Mouse (Mus musculus) lung, embryonic 14.5 days (tissue): ENCODE measurements at regions not wholly inside any gene's neighbourhood (a gene's known extent, or its start where the extent isn't known, plus 50 kb on each side); places are given as distances from the start of the nearest gene placed in this dataset.
A peak's percentile ranks its signal among the peaks of the same experiment; 100 is the strongest.

Source experiments
- ATAC-seq: fragments of 200-750 bp; cut with Nextera tagmentation; 2 replicates; pipeline ENCODE4 v1.8.0; 2017; ENCODE audit warnings: mild to moderate bottlenecking, moderate TSS enrichment, moderate library complexity; ENCODE audit not compliant: insufficient read depth
- DNase-seq: peaks from one replicate; pipeline ENCODE4 v3.0.0-alpha.2; 2015
- H3K27ac ChIP-seq: fragments of 300-500 bp; sonication (generic); 2 replicates; pipeline ENCODE4 v1.5.1; 2014; ENCODE audit warnings: low read depth, mild to moderate bottlenecking, moderate library complexity
- H3K27me3 ChIP-seq: fragments of 300-500 bp; sonication (generic); 2 replicates; pipeline ENCODE4 v1.6.1; 2014; ENCODE audit warnings: low read length, control low read depth; ENCODE audit not compliant: insufficient read depth
- H3K36me3 ChIP-seq: fragments of 300-500 bp; sonication (generic); 2 replicates; pipeline ENCODE4 v1.6.1; 2014; ENCODE audit warnings: control low read depth; ENCODE audit not compliant: insufficient read depth
- H3K4me1 ChIP-seq: fragments of 300-500 bp; sonication (generic); 2 replicates; pipeline ENCODE4 v1.6.1; 2014; ENCODE audit warnings: antibody characterized with exemption, control low read depth; ENCODE audit not compliant: insufficient read depth
- H3K4me2 ChIP-seq: fragments of 300-500 bp; sonication (generic); 2 replicates; pipeline ENCODE4 v1.6.1; 2014; ENCODE audit warnings: mild to moderate bottlenecking
- H3K4me3 ChIP-seq: fragments of 300-500 bp; sonication (generic); 2 replicates; pipeline ENCODE4 v1.5.1; 2014; ENCODE audit warnings: low read depth, low read length
- H3K9ac ChIP-seq: fragments of 300-500 bp; sonication (generic); 2 replicates; pipeline ENCODE4 v1.6.1; 2014
- H3K9me3 ChIP-seq: fragments of 300-500 bp; sonication (generic); 2 replicates; pipeline ENCODE4 v1.6.1; 2016; ENCODE audit warnings: low read depth, low read length, control low read depth
- CTCF ChIP-seq: IDR thresholded peaks from 2 replicates; pipeline ENCODE4 v1.5.1; 2016; ENCODE audit warnings: antibody characterized with exemption, low read depth
- WGBS: fragments of 180-500 bp; shearing (Covaris S2); extraction: QIAGEN DNeasy Blood & Tissue Kit; methylation state at CpG from one replicate; pipeline ENCODE4 v1.1.7; 2014; 5-methylcytosine and 5-hydroxymethylcytosine counted together

DNA sequence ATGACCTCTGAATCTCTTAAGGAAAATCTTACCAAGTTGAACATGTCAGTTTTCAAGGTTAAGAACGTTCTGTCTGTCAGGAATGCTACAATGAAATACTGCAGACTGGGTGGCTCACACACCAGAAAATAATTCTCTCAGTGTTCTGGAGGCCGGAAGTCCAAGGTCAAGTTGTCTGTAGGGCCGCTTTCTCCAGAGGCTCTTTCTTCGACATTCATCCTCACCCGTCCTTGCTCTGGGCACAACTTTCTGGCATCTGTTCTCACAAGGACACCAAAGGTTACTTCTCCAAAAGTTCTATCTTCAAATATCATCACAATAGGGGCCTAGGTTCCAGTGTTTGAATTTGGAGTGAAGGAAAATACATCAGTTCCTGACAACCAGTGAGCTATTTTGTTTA is 239.2 kb downstream of the Kcnrg start:
- Histone ChIP-seq H3K4me2 (no peak overlapping the region), H3K27ac (no peak overlapping the region), H3K9ac (no peak overlapping the region), H3K4me1 (no peaks in the 10 kb centered on the region), H3K4me3 (no peak overlapping the region), H3K9me3 (no peaks in the 10 kb centered on the region), H3K27me3 (no peaks in the 10 kb centered on the region), H3K36me3 (no peaks in the 10 kb centered on the region)
- WGBS = 69% methylated on average over 5 of the region's 5 CpGs
- ATAC-seq (no peak), DNase-seq (no peak)
- TF ChIP-seq CTCF = no peak

DNA sequence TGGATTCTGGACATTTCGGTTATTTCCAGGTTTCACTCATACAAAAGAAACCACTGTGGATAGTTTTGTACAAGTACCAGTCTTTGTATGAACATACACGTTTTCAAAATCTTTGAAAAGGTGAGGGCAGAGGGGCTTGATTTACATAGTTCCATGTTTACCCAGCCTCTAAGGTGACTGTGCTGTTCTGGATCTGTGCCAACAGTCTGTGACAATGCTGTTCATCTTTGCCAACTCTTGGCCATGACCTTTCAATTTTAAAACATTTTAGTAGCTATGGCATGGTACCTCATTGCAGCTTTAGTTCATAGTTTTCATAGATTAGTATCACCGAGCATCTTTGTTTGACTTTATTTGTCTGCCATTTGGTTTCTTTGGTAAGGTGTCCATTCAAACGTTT is 243.0 kb downstream of the Kcnrg start:
- no peak for TF ChIP-seq CTCF

DNA sequence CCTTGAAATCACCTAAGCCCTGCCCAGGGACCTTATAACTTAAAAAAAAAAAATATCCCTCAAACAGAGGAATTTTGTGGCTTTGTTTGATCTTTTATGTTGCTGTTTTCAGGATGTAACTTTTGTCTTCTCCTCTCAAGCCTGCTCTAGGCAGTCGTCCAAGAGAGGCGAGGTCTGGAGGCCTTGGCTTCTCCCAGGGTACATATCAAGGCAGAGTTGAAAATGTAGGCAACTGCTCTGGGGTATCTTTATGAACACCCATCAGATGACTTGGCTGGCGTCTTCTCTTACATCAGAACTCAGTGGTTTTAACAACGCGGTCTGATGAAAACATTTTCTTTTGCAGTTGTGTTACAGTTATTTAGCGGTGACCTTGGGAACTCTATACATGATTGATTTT is 250.4 kb downstream of the Kcnrg start:
- H3K9ac ChIP-seq = no peak overlapping the region
- no peak for ATAC-seq
- no peak overlapping the region for H3K4me2 ChIP-seq
- H3K9me3 ChIP-seq = no peaks in the 10 kb centered on the region
- no peak overlapping the region for H3K27ac ChIP-seq
- 71% methylated on average over 6 of the region's 6 CpGs for WGBS
- no peaks in the 10 kb centered on the region for H3K4me1 ChIP-seq
- H3K4me3 ChIP-seq = no peak overlapping the region
- H3K36me3 ChIP-seq = no peaks in the 10 kb centered on the region
- peak; percentile 64 for DNase-seq
- H3K27me3 ChIP-seq = no peaks in the 10 kb centered on the region
- TF ChIP-seq CTCF = no peak

More for the DNA sequence above, 243.0 kb downstream of the Kcnrg start:
- no peak overlapping the region for H3K4me2 ChIP-seq
- no peak overlapping the region for H3K9ac ChIP-seq
- ATAC-seq (no peak), DNase-seq (no peak)
- no peaks in the 10 kb centered on the region for H3K36me3 ChIP-seq
- H3K9me3 ChIP-seq = no peaks in the 10 kb centered on the region
- H3K27ac ChIP-seq = no peak overlapping the region
- no peak overlapping the region for H3K4me3 ChIP-seq
- 71% methylated on average over 4 of the region's 4 CpGs for WGBS
- H3K4me1 ChIP-seq = no peaks in the 10 kb centered on the region
- H3K27me3 ChIP-seq = no peaks in the 10 kb centered on the region

GRCm38 (mm10) chr14:61860688-61861087 is 253.4 kb downstream of the Kcnrg start:
- Histone ChIP-seq H3K27ac (no peak overlapping the region), H3K4me3 (no peak overlapping the region), H3K9ac (no peak overlapping the region), H3K27me3 (no peaks in the 10 kb centered on the region), H3K4me1 (peaks cover 5% of the 10 kb centered on the region; the same call in 1 of the 2 replicates), H3K9me3 (no peaks in the 10 kb centered on the region), H3K4me2 (no peak overlapping the region), H3K36me3 (no peaks in the 10 kb centered on the region)
- TF ChIP-seq CTCF = no peak
- ATAC-seq = no peak
- no peak for DNase-seq
- WGBS = 90% methylated on average over 4 of the region's 4 CpGs

DNA sequence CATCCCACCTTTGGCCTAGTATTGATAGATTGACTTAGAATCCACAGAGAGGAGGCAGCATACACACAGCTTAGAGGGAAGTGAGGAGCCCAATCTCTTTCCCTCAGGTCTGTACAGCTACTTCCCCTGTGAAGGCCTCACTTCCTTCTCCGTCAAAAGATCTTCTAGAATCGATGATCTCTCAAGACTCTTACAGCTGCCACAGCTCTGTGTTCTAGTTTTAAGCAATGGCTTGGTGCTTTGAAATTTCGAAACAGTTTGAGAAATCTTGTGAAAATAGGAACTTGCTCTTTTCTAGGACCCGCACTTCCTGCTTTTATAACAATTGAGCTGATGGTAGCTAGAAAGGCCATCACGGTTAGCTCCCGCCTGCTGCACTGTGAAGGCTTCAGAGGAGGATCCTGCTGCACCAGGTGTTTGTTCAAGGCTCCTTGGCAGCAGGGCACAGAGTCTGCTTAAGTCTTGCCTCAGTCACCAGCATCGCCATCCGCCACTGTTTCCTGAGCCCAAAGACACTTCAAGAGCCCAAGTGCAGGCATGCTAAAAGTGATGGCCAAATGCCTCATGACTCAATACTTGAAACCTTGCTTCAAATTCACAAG is 254.2 kb downstream of the Kcnrg start:
- H3K36me3 ChIP-seq = no peaks in the 10 kb centered on the region
- ATAC-seq (no peak), DNase-seq (no peak)
- no peak overlapping the region for H3K27ac ChIP-seq
- no peaks in the 10 kb centered on the region for H3K27me3 ChIP-seq
- no peak overlapping the region for H3K4me2 ChIP-seq
- peaks cover 5% of the 10 kb centered on the region; the same call in 1 of the 2 replicates for H3K4me1 ChIP-seq
- no peaks in the 10 kb centered on the region for H3K9me3 ChIP-seq
- H3K9ac ChIP-seq = no peak overlapping the region
- 85% methylated on average over 8 of the region's 8 CpGs for WGBS
- H3K4me3 ChIP-seq = no peak overlapping the region
- no peak for TF ChIP-seq CTCF

- 82% methylated on average over 6 of the region's 6 CpGs for WGBS
- no peak overlapping the region for H3K27ac ChIP-seq
- H3K9me3 ChIP-seq = no peaks in the 10 kb centered on the region
- no peak for ATAC-seq
- no peaks in the 10 kb centered on the region for H3K27me3 ChIP-seq
- no peak overlapping the region for H3K9ac ChIP-seq
- TF ChIP-seq CTCF = no peak
- no peak for DNase-seq
- H3K4me1 ChIP-seq = peaks cover 5% of the 10 kb centered on the region; the same call in 1 of the 2 replicates
- no peak overlapping the region for H3K4me3 ChIP-seq
- H3K4me2 ChIP-seq = no peak overlapping the region
- no peaks in the 10 kb centered on the region for H3K36me3 ChIP-seq
Observed at GRCm38 (mm10) chr14:61862931-61863330, 255.7 kb downstream of the Kcnrg start.

- Histone ChIP-seq H3K27ac (no peak overlapping the region), H3K27me3 (no peaks in the 10 kb centered on the region), H3K4me3 (no peak overlapping the region), H3K9me3 (no peaks in the 10 kb centered on the region), H3K4me2 (no peak overlapping the region), H3K36me3 (no peaks in the 10 kb centered on the region), H3K9ac (no peak overlapping the region), H3K4me1 (peaks cover 5% of the 10 kb centered on the region; the same call in 1 of the 2 replicates)
- TF ChIP-seq CTCF = no peak
- ATAC-seq = no peak
- WGBS = 52% methylated on average over 2 of the region's 2 CpGs
- DNase-seq = peak; percentile 21
Observed at GRCm38 (mm10) chr14:61863475-61863874, 256.2 kb downstream of the Kcnrg start.
